Mouse (Mus musculus) neural tube, embryonic 13.5 days (tissue): ENCODE data around the gene Il2ra. TPM values are rescaled to one million over a fixed set of nuclear protein-coding genes. Genes with fewer than 3 reads are reported as not detected.

Experiments
- ATAC-seq: fragments of 200-750 bp; cut with Nextera tagmentation; 2 replicates; pipeline ENCODE4 v1.8.0; 2017; ENCODE audit warnings: low read depth, mild to moderate bottlenecking, moderate TSS enrichment, moderate library complexity
- H3K27ac ChIP-seq: fragments of 300-500 bp; sonication (generic); replicated peaks from 2 replicates; pipeline ENCODE4 v1.5.1; 2015; ENCODE audit warnings: moderate library complexity, mild to moderate bottlenecking, inconsistent platforms
- H3K27me3 ChIP-seq: fragments of 300-500 bp; sonication (generic); 2 replicates; pipeline ENCODE4 v1.6.1; 2015; ENCODE audit warnings: mild to moderate bottlenecking, inconsistent platforms
- H3K36me3 ChIP-seq: fragments of 300-500 bp; sonication (generic); 2 replicates; pipeline ENCODE4 v1.6.1; 2015; ENCODE audit warnings: mild to moderate bottlenecking, inconsistent platforms
- H3K4me1 ChIP-seq: fragments of 300-500 bp; sonication (generic); replicated peaks from 2 replicates; pipeline ENCODE4 v1.6.1; 2015; ENCODE audit warnings: inconsistent platforms
- H3K4me2 ChIP-seq: fragments of 300-500 bp; sonication (generic); 2 replicates; pipeline ENCODE4 v1.6.1; 2015; ENCODE audit warnings: inconsistent platforms, mild to moderate bottlenecking, moderate library complexity
- H3K4me3 ChIP-seq: fragments of 300-500 bp; sonication (generic); 2 replicates; pipeline ENCODE4 v1.5.1; 2015; ENCODE audit warnings: mild to moderate bottlenecking, inconsistent platforms
- H3K9ac ChIP-seq: fragments of 300-500 bp; sonication (generic); 2 replicates; pipeline ENCODE4 v1.6.1; 2015; ENCODE audit warnings: moderate library complexity, mild to moderate bottlenecking, inconsistent platforms
- H3K9me3 ChIP-seq: fragments of 300-500 bp; sonication (generic); 2 replicates; pipeline ENCODE4 v1.6.1; 2016; ENCODE audit warnings: inconsistent platforms
- WGBS: fragments of 180-500 bp; shearing (Covaris S2); methylation state at CpG from one replicate; pipeline ENCODE4 v1.1.7; 2015; 5-methylcytosine and 5-hydroxymethylcytosine counted together
- polyA plus RNA-seq: library from polyadenylated mRNA; unstranded; fragments of >200 nt; fragmentation: Nextera tagmentation; extraction: Ambion mirVana; gene quantifications from 2 replicates; pipeline ENCODE4 v1.2.1, GENCODE M21; 2015

Il2ra gene
- polyA plus RNA-seq, 1 experiment from 2014 or later, result 0.10 TPM

- Histone ChIP-seq H3K4me1 (no peaks in the 10 kb centered on the region), H3K27ac (no peak overlapping the region), H3K36me3 (no peaks in the 10 kb centered on the region), H3K27me3 (no peaks in the 10 kb centered on the region), H3K9me3 (no peaks in the 10 kb centered on the region), H3K4me3 (no peak overlapping the region), H3K4me2 (no peak overlapping the region), H3K9ac (no peak overlapping the region)
- WGBS, result 89% methylated on average over 2 of the region's 2 CpGs
- no peak for ATAC-seq
Measured at GRCm38 (mm10) chr2:11623726-11624125, 18.9 kb upstream of the Il2ra start.

GRCm38 (mm10) chr2:11625890-11626289, 16.7 kb upstream of the Il2ra start, which contains the start of gene Gm17490:
Gm17490 (minus strand) TSS chr2:11626264.
- no peak within 1 kb of the TSS for H3K4me3 ChIP-seq
- H3K9ac ChIP-seq, result no peak within 1 kb of the TSS
- no peak within 1 kb of the TSS for H3K27ac ChIP-seq
- WGBS, result 96% methylated on average over 5 of the region's 5 CpGs
- no peaks in the 10 kb centered on the region for H3K4me1 ChIP-seq
- H3K9me3 ChIP-seq, result no peaks in the 10 kb centered on the region
- H3K4me2 ChIP-seq, result no peak within 1 kb of the TSS
- H3K36me3 ChIP-seq, result no peaks in the 10 kb centered on the region
- no peaks in the 10 kb centered on the region for H3K27me3 ChIP-seq
- ATAC-seq, result no peak

- Histone ChIP-seq H3K4me3 (no peak overlapping the region), H3K27ac (no peak overlapping the region), H3K4me2 (no peak overlapping the region), H3K9me3 (no peaks in the 10 kb centered on the region), H3K9ac (no peak overlapping the region), H3K4me1 (no peaks in the 10 kb centered on the region), H3K36me3 (no peaks in the 10 kb centered on the region), H3K27me3 (no peaks in the 10 kb centered on the region)
- no peak for ATAC-seq
- 83% methylated on average over 6 of the region's 6 CpGs for WGBS
Measured at GRCm38 (mm10) chr2:11635035-11635434, 7.6 kb upstream of the Il2ra start.

GRCm38 (mm10) chr2:11635471-11636137, 7.0 kb upstream of the Il2ra start:
- no peak overlapping the region for H3K4me2 ChIP-seq
- no peaks in the 10 kb centered on the region for H3K27me3 ChIP-seq
- 96% methylated on average over 5 of the region's 5 CpGs for WGBS
- no peak for ATAC-seq
- H3K27ac ChIP-seq, result no peak overlapping the region
- H3K4me3 ChIP-seq, result no peak overlapping the region
- no peaks in the 10 kb centered on the region for H3K4me1 ChIP-seq
- no peaks in the 10 kb centered on the region for H3K9me3 ChIP-seq
- H3K36me3 ChIP-seq, result no peaks in the 10 kb centered on the region
- no peak overlapping the region for H3K9ac ChIP-seq

- Histone ChIP-seq H3K4me1 (no peaks in the 10 kb centered on the region), H3K4me3 (no peak overlapping the region), H3K27ac (no peak overlapping the region), H3K27me3 (no peaks in the 10 kb centered on the region), H3K9me3 (no peaks in the 10 kb centered on the region), H3K9ac (no peak overlapping the region), H3K4me2 (no peak overlapping the region), H3K36me3 (no peaks in the 10 kb centered on the region)
- ATAC-seq, result no peak
- 78% methylated on average over 3 of the region's 3 CpGs for WGBS
Measured at GRCm38 (mm10) chr2:11636138-11636480, 6.5 kb upstream of the Il2ra start.

- no peaks in the 10 kb centered on the region for H3K36me3 ChIP-seq
- H3K27ac ChIP-seq, result no peak overlapping the region
- no peaks in the 10 kb centered on the region for H3K27me3 ChIP-seq
- H3K9ac ChIP-seq, result no peak overlapping the region
- H3K4me1 ChIP-seq, result no peaks in the 10 kb centered on the region
- no peak overlapping the region for H3K4me3 ChIP-seq
- no peaks in the 10 kb centered on the region for H3K9me3 ChIP-seq
- WGBS, result 83% methylated on average over 1 of the region's 1 CpGs
- no peak for ATAC-seq
- no peak overlapping the region for H3K4me2 ChIP-seq
Measured at GRCm38 (mm10) chr2:11637115-11637514, 5.5 kb upstream of the Il2ra start.

GRCm38 (mm10) chr2:11644057-11644456, 1.4 kb downstream of the Il2ra start:
- no peaks in the 10 kb centered on the region for H3K27me3 ChIP-seq
- no peak overlapping the region for H3K4me3 ChIP-seq
- H3K9me3 ChIP-seq, result no peaks in the 10 kb centered on the region
- H3K4me1 ChIP-seq, result no peaks in the 10 kb centered on the region
- no peak overlapping the region for H3K9ac ChIP-seq
- no peak overlapping the region for H3K27ac ChIP-seq
- no peak overlapping the region for H3K4me2 ChIP-seq
- 91% methylated on average over 1 of the region's 1 CpGs for WGBS
- H3K36me3 ChIP-seq, result no peaks in the 10 kb centered on the region
- no peak for ATAC-seq

GRCm38 (mm10) chr2:11645297-11645696, 2.7 kb downstream of the Il2ra start:
- ATAC-seq, result no peak
- H3K4me2 ChIP-seq, result no peak overlapping the region
- no peaks in the 10 kb centered on the region for H3K36me3 ChIP-seq
- no peaks in the 10 kb centered on the region for H3K4me1 ChIP-seq
- no peak overlapping the region for H3K4me3 ChIP-seq
- no peaks in the 10 kb centered on the region for H3K9me3 ChIP-seq
- no peak overlapping the region for H3K9ac ChIP-seq
- WGBS, result 88% methylated on average over 2 of the region's 2 CpGs
- no peaks in the 10 kb centered on the region for H3K27me3 ChIP-seq
- no peak overlapping the region for H3K27ac ChIP-seq

GRCm38 (mm10) chr2:11651476-11651875, 8.9 kb downstream of the Il2ra start:
- H3K36me3 ChIP-seq, result no peaks in the 10 kb centered on the region
- 57% methylated on average over 3 of the region's 3 CpGs for WGBS

GRCm38 (mm10) chr2:11652196-11652595, 9.6 kb downstream of the Il2ra start:
- Histone ChIP-seq H3K9ac (no peak overlapping the region), H3K9me3 (no peaks in the 10 kb centered on the region), H3K4me1 (no peaks in the 10 kb centered on the region), H3K27ac (no peak overlapping the region), H3K36me3 (no peaks in the 10 kb centered on the region), H3K27me3 (no peaks in the 10 kb centered on the region), H3K4me2 (no peak overlapping the region), H3K4me3 (no peak overlapping the region)
- no peak for ATAC-seq
- WGBS, result 88% methylated on average over 3 of the region's 3 CpGs

More at GRCm38 (mm10) chr2:11651476-11651875, 8.9 kb downstream of the Il2ra start:
- Histone ChIP-seq H3K4me2 (no peak overlapping the region), H3K4me1 (no peaks in the 10 kb centered on the region), H3K27me3 (no peaks in the 10 kb centered on the region), H3K9ac (no peak overlapping the region), H3K9me3 (no peaks in the 10 kb centered on the region), H3K4me3 (no peak overlapping the region), H3K27ac (no peak overlapping the region)
- ATAC-seq, result no peak

- H3K27me3 ChIP-seq, result no peaks in the 10 kb centered on the region
- H3K9me3 ChIP-seq, result no peaks in the 10 kb centered on the region
- H3K4me1 ChIP-seq, result no peaks in the 10 kb centered on the region
- no peak overlapping the region for H3K27ac ChIP-seq
- no peak for ATAC-seq
- WGBS, result 75% methylated on average over 2 of the region's 2 CpGs
- H3K4me3 ChIP-seq, result no peak overlapping the region
- no peaks in the 10 kb centered on the region for H3K36me3 ChIP-seq
- no peak overlapping the region for H3K9ac ChIP-seq
- H3K4me2 ChIP-seq, result no peak overlapping the region
Measured at GRCm38 (mm10) chr2:11652780-11653179, 10.2 kb downstream of the Il2ra start.

- no peaks in the 10 kb centered on the region for H3K9me3 ChIP-seq
- H3K4me3 ChIP-seq, result no peak overlapping the region
- H3K4me2 ChIP-seq, result no peak overlapping the region
- no peaks in the 10 kb centered on the region for H3K4me1 ChIP-seq
- WGBS, result 66% methylated on average over 6 of the region's 6 CpGs
- ATAC-seq, result no peak
- no peak overlapping the region for H3K9ac ChIP-seq
- H3K27ac ChIP-seq, result no peak overlapping the region
- no peaks in the 10 kb centered on the region for H3K27me3 ChIP-seq
- H3K36me3 ChIP-seq, result no peaks in the 10 kb centered on the region
Measured at GRCm38 (mm10) chr2:11653330-11653729, 10.7 kb downstream of the Il2ra start.

- H3K4me1 ChIP-seq, result no peaks in the 10 kb centered on the region
- ATAC-seq, result no peak
- no peaks in the 10 kb centered on the region for H3K9me3 ChIP-seq
- no peak overlapping the region for H3K4me3 ChIP-seq
- no peaks in the 10 kb centered on the region for H3K36me3 ChIP-seq
- H3K4me2 ChIP-seq, result no peak overlapping the region
- no peaks in the 10 kb centered on the region for H3K27me3 ChIP-seq
- 79% methylated on average over 5 of the region's 5 CpGs for WGBS
- no peak overlapping the region for H3K27ac ChIP-seq
- H3K9ac ChIP-seq, result no peak overlapping the region
Measured at GRCm38 (mm10) chr2:11653780-11654179, 11.2 kb downstream of the Il2ra start.
